Mouse (Mus musculus): ENCODE results near the gene Trim60. TPM values are rescaled to one million over a fixed set of nuclear protein-coding genes. Genes with fewer than 3 reads are reported as not detected.

Gene Trim60
- polyA plus RNA-seq, 1 experiment from 2014 or later = not detected

Other genes starting within 250 kb of the Trim60 start
- gene Klhl2, start 168.6 kb downstream of the Trim60 start, polyA plus RNA-seq (2014; fragmentation: Nextera tagmentation; extraction: Ambion mirVana) = 10.8 and 15.5 TPM in 2 replicates
- gene Tmem192, start 71.4 kb downstream of the Trim60 start, polyA plus RNA-seq (2014; fragmentation: Nextera tagmentation; extraction: Ambion mirVana) = 30.1 and 31.1 TPM in 2 replicates
- gene Trim75, start 30.8 kb downstream of the Trim60 start, polyA plus RNA-seq (2014; fragmentation: Nextera tagmentation; extraction: Ambion mirVana) = not detected in 2 replicates
- 0.13 and 0.24 TPM in 2 replicates for gene Trim61, start 61 bp downstream of the Trim60 start, polyA plus RNA-seq (2014; fragmentation: Nextera tagmentation; extraction: Ambion mirVana)
- gene Apela, start 18.8 kb upstream of the Trim60 start, polyA plus RNA-seq (2014; fragmentation: Nextera tagmentation; extraction: Ambion mirVana) = 11.3 and 13.5 TPM in 2 replicates
- not detected in 2 replicates for gene Gm10663, start 56.4 kb upstream of the Trim60 start, polyA plus RNA-seq (2014; fragmentation: Nextera tagmentation; extraction: Ambion mirVana)
- gene BC030870, start 111.0 kb upstream of the Trim60 start, polyA plus RNA-seq (2014; fragmentation: Nextera tagmentation; extraction: Ambion mirVana) = 0.32 TPM in 1 of 2 replicates, not detected in the other

Measured in kidney, embryonic 14.5 days (tissue).